Mouse (Mus musculus) brain, adult 2 months (tissue): ENCODE data around the gene Dynlt3.
"Not testable (repeated sequence)": the region's sequence is repeated elsewhere in the genome, so short reads cannot be mapped to it uniquely, and the experiment has no call there.

ENCODE experiments used
- DNase-seq: peaks from one replicate; pipeline ENCODE4 v3.0.0; 2011; ENCODE audit warnings: low read depth, low spot score

Gene Dynlt3

GRCm38 (mm10) chrX:9662391-9663111, at the start of gene Dynlt3:
Dynlt3 (minus strand) TSS chrX:9663003.
- DNase-seq = peak; percentile 92

- peak; percentile 35 for DNase-seq
These were observed 37.0 kb upstream of the Dynlt3 start for GRCm38 (mm10) chrX:9699815-9700214.

GRCm38 (mm10) chrX:9695997-9696396, 33.2 kb upstream of the Dynlt3 start:
- peak; percentile 37 for DNase-seq

DNA sequence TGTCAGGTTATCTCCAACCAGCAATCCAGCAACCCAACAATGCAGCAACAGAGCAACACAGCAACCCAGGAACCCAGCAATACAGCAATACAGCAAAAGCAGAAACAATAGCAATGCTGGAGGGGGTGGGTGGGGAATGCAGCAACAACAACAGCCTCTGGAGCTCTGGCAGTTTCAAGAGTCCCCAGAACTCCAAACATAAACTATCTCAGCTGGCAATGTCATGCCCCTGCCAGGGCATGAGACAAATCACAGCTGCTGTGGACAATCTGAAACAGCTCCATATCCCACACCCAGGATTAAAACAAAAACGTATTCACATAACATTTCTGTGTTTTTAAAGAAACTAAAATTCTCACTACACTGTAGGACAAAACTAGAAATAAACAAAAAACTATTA, 9.2 kb upstream of the Dynlt3 start:
- DNase-seq = no peak

GRCm38 (mm10) chrX:9671418-9671817, 8.6 kb upstream of the Dynlt3 start:
- no peak for DNase-seq

GRCm38 (mm10) chrX:9652806-9653205, 10.0 kb downstream of the Dynlt3 start:
- peak; percentile 49 for DNase-seq

DNA sequence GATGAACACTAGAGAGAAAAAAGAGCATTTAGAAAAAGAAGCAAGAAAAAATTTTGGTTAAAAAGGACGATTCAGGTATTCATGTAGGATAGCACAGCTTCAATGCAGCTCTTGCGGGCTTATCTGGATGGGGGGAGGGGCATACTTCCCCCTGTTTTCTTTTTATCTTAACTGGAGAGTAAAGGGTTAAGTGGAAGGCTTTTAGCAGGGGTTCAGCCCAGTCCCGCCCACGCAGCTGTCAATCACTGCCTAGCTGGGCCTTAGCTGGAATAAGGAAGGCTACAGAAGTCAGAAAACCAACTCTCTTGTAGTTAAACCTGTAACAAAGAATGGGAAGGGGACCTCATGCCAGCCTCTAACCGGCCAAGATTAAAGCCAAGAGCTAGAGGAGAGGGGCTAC, 22.2 kb downstream of the Dynlt3 start:
- not testable (repeated sequence) for DNase-seq

GRCm38 (mm10) chrX:9640126-9640525, 22.7 kb downstream of the Dynlt3 start:
- DNase-seq = peak; percentile 19
